ENCODE assay signal across 10 mouse cellular contexts in genomic region chrX:14273628-14274337, GRCm38 (mm10).
A peak's percentile ranks its signal among the peaks of the same experiment; 100 is the strongest.
DNase-seq lines count a peak whose midpoint lies in the region; ATAC-seq and TF ChIP-seq lines count a peak whose summit lies in the region.
"Had no signal": no experiment of that assay in that cellular context is flagged by ENCODE, and none has a peak within 500 bp of the region (broad histone marks: within the 10 kb centered on the region; RNA-seq: fewer than 3 reads in every experiment).

No protein-coding gene starts in this region.

- H3K4me1 ChIP-seq in hindbrain, postnatal 0 days (ENCODE audit: insufficient read depth, low read length) = no peaks in the 10 kb centered on the region
- H3K4me1 ChIP-seq in neural tube, embryonic 15.5 days = no peaks in the 10 kb centered on the region
- no peaks in the 10 kb centered on the region for H3K4me1 ChIP-seq in intestine, embryonic 16.5 days (ENCODE audit: control insufficient read depth, insufficient read depth, low read length)
- H3K4me1 ChIP-seq in thymus, adult 2 months (replicated peaks; ENCODE audit: control insufficient read depth, insufficient read depth, low read length) = no peaks in the 10 kb centered on the region

- no peak overlapping the region for H3K4me2 ChIP-seq in hindbrain, postnatal 0 days (ENCODE audit: low read depth, low read length)
- no peak overlapping the region for H3K4me2 ChIP-seq in neural tube, embryonic 15.5 days
- no peak overlapping the region for H3K4me2 ChIP-seq in intestine, embryonic 16.5 days (ENCODE audit: low read depth, low read length)

- TF ChIP-seq POLR2A in thymus, adult 2 months (IDR thresholded peaks at IDR 0.05; ENCODE audit: control insufficient read depth, extremely low read depth, insufficient read depth, low read length, poor library complexity) = no peak

- ATAC-seq in hindbrain, postnatal 0 days = peak; percentile 84
- ATAC-seq in neural tube, embryonic 15.5 days (ENCODE audit: low FRiP score) = peak; percentile 90; the same call in 1 of the 2 replicates
- ATAC-seq in intestine, embryonic 16.5 days = no peak
- ATAC-seq: lung, postnatal 0 days had no signal

- H3K4me3 ChIP-seq in hindbrain, postnatal 0 days (ENCODE audit: low read length) = no peak overlapping the region
- H3K4me3 ChIP-seq in neural tube, embryonic 15.5 days (replicated peaks) = no peak overlapping the region
- no peak overlapping the region for H3K4me3 ChIP-seq in intestine, embryonic 16.5 days (ENCODE audit: low read length)
- no peak overlapping the region for H3K4me3 ChIP-seq in thymus, adult 2 months (ENCODE audit: control insufficient read depth, insufficient read depth, low read length)

- no peaks in the 10 kb centered on the region for H3K36me3 ChIP-seq in hindbrain, postnatal 0 days (ENCODE audit: insufficient read depth, low read length)
- H3K36me3 ChIP-seq in neural tube, embryonic 15.5 days = no peaks in the 10 kb centered on the region
- no peaks in the 10 kb centered on the region for H3K36me3 ChIP-seq in intestine, embryonic 16.5 days (ENCODE audit: control insufficient read depth, insufficient read depth, low read length)
- no peaks in the 10 kb centered on the region for H3K36me3 ChIP-seq in thymus, adult 2 months (ENCODE audit: control insufficient read depth, insufficient read depth, low read length)

- intact Hi-C loops in heart, postnatal 10 days (cut with DNase I) = no loop called here
- intact Hi-C loops in heart, postnatal 36 days (cut with DNase I) = no loop called here

- H3K27me3 ChIP-seq in hindbrain, postnatal 0 days (ENCODE audit: insufficient read depth, low read length) = no peaks in the 10 kb centered on the region
- no peaks in the 10 kb centered on the region for H3K27me3 ChIP-seq in neural tube, embryonic 15.5 days (replicated peaks)
- no peaks in the 10 kb centered on the region for H3K27me3 ChIP-seq in intestine, embryonic 16.5 days (replicated peaks; ENCODE audit: control insufficient read depth, insufficient read depth, low read length)
- H3K27me3 ChIP-seq in thymus, adult 2 months (ENCODE audit: control insufficient read depth, insufficient read depth, low read length) = no peaks in the 10 kb centered on the region

- TF ChIP-seq CTCF in hindbrain, postnatal 0 days (IDR thresholded peaks at IDR 0.05; ENCODE audit: low read depth) = no peak
- no peak for TF ChIP-seq CTCF in thymus, adult 2 months (IDR thresholded peaks at IDR 0.05; ENCODE audit: borderline replicate concordance, control insufficient read depth, extremely low read depth, insufficient read depth, low read length, poor library complexity)

- no peak overlapping the region for H3K9ac ChIP-seq in hindbrain, postnatal 0 days (replicated peaks; ENCODE audit: low read length)
- no peak overlapping the region for H3K9ac ChIP-seq in neural tube, embryonic 15.5 days (replicated peaks)
- no peak overlapping the region for H3K9ac ChIP-seq in intestine, embryonic 16.5 days (ENCODE audit: low read depth, low read length)

- DNase-seq in heart, postnatal 10 days = peak; percentile 18 to 22
- DNase-seq in heart, postnatal 36 days = no peak
- peak; percentile 8 for DNase-seq in embryo, embryonic 11.5 days (ENCODE audit: low read depth, low spot score)
- peak; percentile 74 for DNase-seq in hindbrain, postnatal 0 days (ENCODE audit: low spot score)
- no peak for DNase-seq in thymus, adult 2 months
- DNase-seq in layer of hippocampus, postnatal 36 days = no peak
- DNase-seq: kidney, postnatal 25 days had no signal

- H3K27ac ChIP-seq in hindbrain, postnatal 0 days = no peak overlapping the region
- H3K27ac ChIP-seq in neural tube, embryonic 15.5 days (replicated peaks) = no peak overlapping the region; the same call in 1 of the 2 replicates
- H3K27ac ChIP-seq in intestine, embryonic 16.5 days (ENCODE audit: low read length) = no peak overlapping the region
- H3K27ac ChIP-seq in thymus, adult 2 months (ENCODE audit: control insufficient read depth, insufficient read depth, low read length) = no peak overlapping the region

- WGBS in hindbrain, postnatal 0 days = 43% methylated on average over 6 of the region's 6 CpGs
- WGBS in neural tube, embryonic 15.5 days = 52% methylated on average over 6 of the region's 6 CpGs
- WGBS in intestine, embryonic 16.5 days = 55% methylated on average over 6 of the region's 6 CpGs
- 85% methylated on average over 6 of the region's 6 CpGs for WGBS in thymus, adult 2 months

- H3K9me3 ChIP-seq in hindbrain, postnatal 0 days (ENCODE audit: low read length) = no peaks in the 10 kb centered on the region
- H3K9me3 ChIP-seq in neural tube, embryonic 15.5 days (replicated peaks) = no peaks in the 10 kb centered on the region
- H3K9me3 ChIP-seq in intestine, embryonic 16.5 days (ENCODE audit: control insufficient read depth, low read length) = no peaks in the 10 kb centered on the region

Comparison
In these comparisons a context has a peak if more than half of its experiments do, and no peak if none do; other contexts are left out.
1. DNase-seq: peak in heart, postnatal 10 days (2 of 2), embryo, embryonic 11.5 days (single experiment) and hindbrain, postnatal 0 days (single experiment); none in heart, postnatal 36 days (0 of 2), thymus, adult 2 months (single experiment) and layer of hippocampus, postnatal 36 days (0 of 2).